ENCODE assay signal across 9 mouse cellular contexts in genomic region chr4:115827066-115827465, GRCm38 (mm10). TPM values are rescaled to one million over a fixed set of nuclear protein-coding genes. Genes with fewer than 3 reads are reported as not detected.
DNase-seq lines count a peak whose midpoint lies in the region; ATAC-seq and TF ChIP-seq lines count a peak whose summit lies in the region.
"Had no signal": no experiment of that assay in that cellular context is flagged by ENCODE, and none has a peak within 500 bp of the region (broad histone marks: within the 10 kb centered on the region; RNA-seq: fewer than 3 reads in every experiment).

No protein-coding gene starts in this region.

- 74% methylated on average over 3 of the region's 3 CpGs for WGBS in kidney, embryonic 14.5 days
- 65% methylated on average over 3 of the region's 3 CpGs for WGBS in hindbrain, embryonic 16.5 days
- WGBS in midbrain, embryonic 13.5 days = 78% methylated on average over 3 of the region's 3 CpGs

- no peak for DNase-seq in kidney, postnatal 36 days
- no peak for DNase-seq in urinary bladder, postnatal 4 days (ENCODE audit: low spot score in 2 of 2)
- no peak for DNase-seq in T-cell, adult 2 months (ENCODE audit: low spot score)
- no peak for DNase-seq in ovary, postnatal 10 days (ENCODE audit: low spot score)

- H3K4me3 ChIP-seq in kidney, embryonic 14.5 days (ENCODE audit: low read length) = peak overlapping the region; percentile 81
- peak overlapping the region; percentile 93; the same call in 1 of the 2 replicates for H3K4me3 ChIP-seq in bone marrow macrophage, adult 2 months (ENCODE audit: insufficient read depth, low read length)
- no peak overlapping the region for H3K4me3 ChIP-seq in hindbrain, embryonic 16.5 days (ENCODE audit: low read length)
- peak overlapping the region; percentile 80; the same call in 1 of the 2 replicates for H3K4me3 ChIP-seq in midbrain, embryonic 13.5 days (replicated peaks)

- H3K27ac ChIP-seq in kidney, embryonic 14.5 days (ENCODE audit: low read depth, low read length) = no peak overlapping the region
- H3K27ac ChIP-seq in bone marrow macrophage, adult 2 months (ENCODE audit: insufficient read depth, low read depth, low read length) = peak overlapping the region; percentile 61
- H3K27ac ChIP-seq in hindbrain, embryonic 16.5 days (ENCODE audit: low read depth, low read length) = no peak overlapping the region
- no peak overlapping the region for H3K27ac ChIP-seq in midbrain, embryonic 13.5 days

- TF ChIP-seq CTCF in bone marrow macrophage, adult 2 months (IDR thresholded peaks at IDR 0.05; ENCODE audit: low read depth, low read length) = no peak

- TF ChIP-seq POLR2A in bone marrow macrophage, adult 2 months (IDR thresholded peaks at IDR 0.05; ENCODE audit: borderline replicate concordance, low read depth, low read length) = no peak

- no peaks in the 10 kb centered on the region for H3K27me3 ChIP-seq in kidney, embryonic 14.5 days (ENCODE audit: control insufficient read depth, insufficient read depth, low read length)
- no peaks in the 10 kb centered on the region for H3K27me3 ChIP-seq in hindbrain, embryonic 16.5 days (replicated peaks; ENCODE audit: control insufficient read depth, insufficient read depth, low read length)
- H3K27me3 ChIP-seq in midbrain, embryonic 13.5 days = peaks cover 13% of the 10 kb centered on the region
- H3K27me3 ChIP-seq: Patski had no signal

- no peaks in the 10 kb centered on the region for H3K9me3 ChIP-seq in kidney, embryonic 14.5 days (ENCODE audit: control insufficient read depth, low read length)
- no peaks in the 10 kb centered on the region for H3K9me3 ChIP-seq in hindbrain, embryonic 16.5 days (ENCODE audit: control insufficient read depth, low read length)
- no peaks in the 10 kb centered on the region for H3K9me3 ChIP-seq in midbrain, embryonic 13.5 days

- H3K36me3 ChIP-seq in kidney, embryonic 14.5 days (ENCODE audit: control insufficient read depth, insufficient read depth, low read length) = peaks cover 5% of the 10 kb centered on the region
- no peaks in the 10 kb centered on the region for H3K36me3 ChIP-seq in hindbrain, embryonic 16.5 days (ENCODE audit: control insufficient read depth, insufficient read depth, low read length)
- no peaks in the 10 kb centered on the region for H3K36me3 ChIP-seq in midbrain, embryonic 13.5 days

- H3K9ac ChIP-seq in kidney, embryonic 14.5 days (ENCODE audit: low read depth, low read length) = no peak overlapping the region
- no peak overlapping the region for H3K9ac ChIP-seq in hindbrain, embryonic 16.5 days (ENCODE audit: low read depth, low read length)
- H3K9ac ChIP-seq in midbrain, embryonic 13.5 days (replicated peaks) = no peak overlapping the region

- ATAC-seq in kidney, embryonic 14.5 days (ENCODE audit: low FRiP score, low TSS enrichment) = no peak
- no peak for ATAC-seq in hindbrain, embryonic 16.5 days
- ATAC-seq in midbrain, embryonic 13.5 days = no peak

- peak overlapping the region; percentile 71 for H3K4me2 ChIP-seq in kidney, embryonic 14.5 days (replicated peaks; ENCODE audit: low read depth, low read length)
- H3K4me2 ChIP-seq in hindbrain, embryonic 16.5 days (ENCODE audit: low read length) = peak overlapping the region; percentile 92
- 0 out of 2 replicates have a peak overlapping the region, but pooled peaks have one; percentile 82 for H3K4me2 ChIP-seq in midbrain, embryonic 13.5 days (replicated peaks)

- H3K4me1 ChIP-seq in kidney, embryonic 14.5 days (ENCODE audit: control insufficient read depth, insufficient read depth, low read length) = peaks cover 8% of the 10 kb centered on the region; the same call in 1 of the 2 replicates
- peaks cover 72% of the 10 kb centered on the region for H3K4me1 ChIP-seq in bone marrow macrophage, adult 2 months (ENCODE audit: control insufficient read depth, insufficient read depth, low read length)
- H3K4me1 ChIP-seq in hindbrain, embryonic 16.5 days (ENCODE audit: control insufficient read depth, insufficient read depth, low read depth, low read length) = peaks cover 6% of the 10 kb centered on the region
- H3K4me1 ChIP-seq in midbrain, embryonic 13.5 days (replicated peaks) = peaks cover 13% of the 10 kb centered on the region

RNA-seq across cellular contexts. Expression of gene Mob3c, which starts 0.8 kb away (rescaled TPM):
- 9.4 and 9.9 TPM in 2 replicates for polyA plus RNA-seq in kidney, embryonic 14.5 days (2014; fragmentation: Nextera tagmentation; extraction: Ambion mirVana)
- polyA plus RNA-seq in bone marrow macrophage, adult 2 months (2012; ENCODE audit: insufficient read depth, insufficient read length, missing spikeins) = 25.3 and 27.5 TPM in 2 replicates
- 4.9 and 7.8 TPM in 2 replicates for polyA plus RNA-seq in hindbrain, embryonic 16.5 days (2015; fragmentation: Nextera tagmentation; extraction: Ambion mirVana)
- 4.0 and 4.9 TPM in 2 replicates for polyA plus RNA-seq in midbrain, embryonic 13.5 days (2015; fragmentation: Nextera tagmentation; extraction: Ambion mirVana)

RNA-seq across cellular contexts. Expression of gene Mknk1, which starts 11.9 kb away (rescaled TPM):
- 17.6 and 19.6 TPM in 2 replicates for polyA plus RNA-seq in kidney, embryonic 14.5 days (2014; fragmentation: Nextera tagmentation; extraction: Ambion mirVana)
- polyA plus RNA-seq in bone marrow macrophage, adult 2 months (2012; ENCODE audit: insufficient read depth, insufficient read length, missing spikeins) = 138 and 149 TPM in 2 replicates
- polyA plus RNA-seq in hindbrain, embryonic 16.5 days (2015; fragmentation: Nextera tagmentation; extraction: Ambion mirVana) = 22.3 and 24.9 TPM in 2 replicates
- polyA plus RNA-seq in midbrain, embryonic 13.5 days (2015; fragmentation: Nextera tagmentation; extraction: Ambion mirVana) = 23.3 and 25.7 TPM in 2 replicates

RNA-seq across cellular contexts. Expression of gene Atpaf1, which starts 42.5 kb away (rescaled TPM):
- 55.8 and 63.5 TPM in 2 replicates for polyA plus RNA-seq in kidney, embryonic 14.5 days (2014; fragmentation: Nextera tagmentation; extraction: Ambion mirVana)
- 15.4 and 17.3 TPM in 2 replicates for polyA plus RNA-seq in bone marrow macrophage, adult 2 months (2012; ENCODE audit: insufficient read depth, insufficient read length, missing spikeins)
- 37.7 and 38.6 TPM in 2 replicates for polyA plus RNA-seq in hindbrain, embryonic 16.5 days (2015; fragmentation: Nextera tagmentation; extraction: Ambion mirVana)
- polyA plus RNA-seq in midbrain, embryonic 13.5 days (2015; fragmentation: Nextera tagmentation; extraction: Ambion mirVana) = 38.7 and 41.9 TPM in 2 replicates

RNA-seq across cellular contexts. Expression of gene Tex38, which starts 46.2 kb away (rescaled TPM):
- 0.26 TPM in 1 of 2 replicates, not detected in the other for polyA plus RNA-seq in kidney, embryonic 14.5 days (2014; fragmentation: Nextera tagmentation; extraction: Ambion mirVana)
- polyA plus RNA-seq in bone marrow macrophage, adult 2 months (2012; ENCODE audit: insufficient read depth, insufficient read length, missing spikeins) = not detected in 2 replicates
- polyA plus RNA-seq in hindbrain, embryonic 16.5 days (2015; fragmentation: Nextera tagmentation; extraction: Ambion mirVana) = 0.20 and 0.33 TPM in 2 replicates
- polyA plus RNA-seq in midbrain, embryonic 13.5 days (2015; fragmentation: Nextera tagmentation; extraction: Ambion mirVana) = 0.35 and 0.54 TPM in 2 replicates

RNA-seq across cellular contexts. Expression of gene Kncn, which starts 57.1 kb away (rescaled TPM):
- polyA plus RNA-seq in kidney, embryonic 14.5 days (2014; fragmentation: Nextera tagmentation; extraction: Ambion mirVana) = not detected in 2 replicates
- not detected in 2 replicates for polyA plus RNA-seq in bone marrow macrophage, adult 2 months (2012; ENCODE audit: insufficient read depth, insufficient read length, missing spikeins)
- polyA plus RNA-seq in hindbrain, embryonic 16.5 days (2015; fragmentation: Nextera tagmentation; extraction: Ambion mirVana) = 0.45 TPM in 1 of 2 replicates, not detected in the other
- polyA plus RNA-seq in midbrain, embryonic 13.5 days (2015; fragmentation: Nextera tagmentation; extraction: Ambion mirVana) = 0.24 TPM in 1 of 2 replicates, not detected in the other
- polyA plus RNA-seq: Patski had no signal
